Mouse (Mus musculus) limb, embryonic 14.5 days (tissue): ENCODE measurements around the gene Ybey. TPM values are rescaled to one million over a fixed set of nuclear protein-coding genes. Genes with fewer than 3 reads are reported as not detected.

Experiments
- ATAC-seq: fragments of 200-750 bp; cut with Nextera tagmentation; 2 replicates; pipeline ENCODE4 v1.8.0; 2017; ENCODE audit warnings: low read depth, moderate number of reproducible peaks, moderate TSS enrichment; ENCODE audit not compliant: low FRiP score
- DNase-seq: peaks from one replicate; pipeline ENCODE4 v3.0.0-alpha.2; 2015; ENCODE audit warnings: low spot score
- H3K27ac ChIP-seq: fragments of 300-500 bp; sonication (generic); replicated peaks from 2 replicates; pipeline ENCODE4 v1.5.1; 2014; ENCODE audit warnings: low read depth, mild to moderate bottlenecking, low read length, moderate library complexity, mixed read lengths
- H3K27me3 ChIP-seq: fragments of 300-500 bp; sonication (generic); 2 replicates; pipeline ENCODE4 v1.6.1; 2014; ENCODE audit warnings: low read length, mixed read lengths; ENCODE audit not compliant: control insufficient read depth, insufficient read depth
- H3K36me3 ChIP-seq: fragments of 300-500 bp; sonication (generic); 2 replicates; pipeline ENCODE4 v1.6.1; 2014; ENCODE audit warnings: mild to moderate bottlenecking, low read length, moderate library complexity, mixed read lengths; ENCODE audit not compliant: control insufficient read depth, insufficient read depth
- H3K4me1 ChIP-seq: fragments of 300-500 bp; sonication (generic); 2 replicates; pipeline ENCODE4 v1.6.1; 2014; ENCODE audit warnings: antibody characterized with exemption, low read length, mixed read lengths; ENCODE audit not compliant: control insufficient read depth, insufficient read depth
- H3K4me2 ChIP-seq: fragments of 300-500 bp; sonication (generic); replicated peaks from 2 replicates; pipeline ENCODE4 v1.6.1; 2014; ENCODE audit warnings: low read depth, mild to moderate bottlenecking, low read length, moderate library complexity; ENCODE audit not compliant: severe bottlenecking
- H3K4me3 ChIP-seq: fragments of 300-500 bp; sonication (generic); replicated peaks from 2 replicates; pipeline ENCODE4 v1.5.1; 2014; ENCODE audit warnings: low read length
- H3K9ac ChIP-seq: fragments of 300-500 bp; sonication (generic); 2 replicates; pipeline ENCODE4 v1.6.1; 2014; ENCODE audit warnings: mild to moderate bottlenecking, low read depth, low read length, moderate library complexity; ENCODE audit not compliant: severe bottlenecking
- H3K9me3 ChIP-seq: fragments of 300-500 bp; sonication (generic); 2 replicates; pipeline ENCODE4 v1.6.1; 2016; ENCODE audit warnings: low read length; ENCODE audit not compliant: control insufficient read depth
- POLR2A ChIP-seq: fragments of 200-500 bp; IDR thresholded peaks from 2 replicates; pipeline ENCODE4 v1.8.0; 2012; ENCODE audit warnings: inconsistent platforms, mild to moderate bottlenecking, moderate library complexity, borderline replicate concordance; ENCODE audit not compliant: insufficient read depth, insufficient read length; ENCODE audit errors: extremely low read depth
- WGBS: fragments of 180-500 bp; shearing (Covaris S2); extraction: QIAGEN DNeasy Blood & Tissue Kit; methylation state at CpG from one replicate; pipeline ENCODE4 v1.1.7; 2014; 5-methylcytosine and 5-hydroxymethylcytosine counted together
- polyA plus RNA-seq, 2 experiments: library from polyadenylated mRNA; depleted of rRNA in 1 of 2; stranded (reverse) in 1 of 2; unstranded in 1 of 2; fragments of >200 nt; fragmentation: Nextera tagmentation in 1 of 2; extraction: Ambion mirVana in 1 of 2; gene quantifications; 2 replicates each; pipeline versions ENCODE4 v1.2.1 to v1.2.3; 2012 to 2014

Gene Ybey
- polyA plus RNA-seq, 2 experiments, result 3.5 to 4.3 TPM

DNA sequence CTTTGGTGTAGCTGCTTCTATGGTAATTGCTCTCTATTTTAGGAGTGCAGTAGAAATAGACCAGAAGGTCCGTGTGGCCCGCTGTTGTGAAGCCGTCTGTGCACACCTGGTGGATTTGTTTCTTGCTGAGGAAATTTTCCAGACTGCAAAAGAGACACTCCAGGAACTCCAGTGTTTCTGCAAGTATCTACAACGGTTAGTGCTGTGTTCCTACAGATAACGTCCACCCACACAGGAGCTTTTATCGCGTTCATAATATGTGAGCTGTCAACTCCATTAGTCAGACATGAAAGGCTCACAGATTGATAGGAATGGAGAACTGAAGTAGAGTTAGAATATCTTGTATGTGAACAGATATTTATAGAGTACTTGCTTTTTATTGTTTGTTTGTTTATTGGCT lies 27.5 kb upstream of the Ybey start:
- no peak overlapping the region for H3K9ac ChIP-seq
- H3K4me2 ChIP-seq, result no peak overlapping the region
- H3K4me1 ChIP-seq, result no peaks in the 10 kb centered on the region
- H3K27me3 ChIP-seq, result no peaks in the 10 kb centered on the region
- H3K36me3 ChIP-seq, result peaks cover 88% of the 10 kb centered on the region
- no peak for DNase-seq
- TF ChIP-seq POLR2A, result no peak
- no peak overlapping the region for H3K4me3 ChIP-seq
- ATAC-seq, result no peak
- H3K9me3 ChIP-seq, result no peaks in the 10 kb centered on the region
- H3K27ac ChIP-seq, result no peak overlapping the region
- 90% methylated on average over 7 of the region's 7 CpGs for WGBS

DNA sequence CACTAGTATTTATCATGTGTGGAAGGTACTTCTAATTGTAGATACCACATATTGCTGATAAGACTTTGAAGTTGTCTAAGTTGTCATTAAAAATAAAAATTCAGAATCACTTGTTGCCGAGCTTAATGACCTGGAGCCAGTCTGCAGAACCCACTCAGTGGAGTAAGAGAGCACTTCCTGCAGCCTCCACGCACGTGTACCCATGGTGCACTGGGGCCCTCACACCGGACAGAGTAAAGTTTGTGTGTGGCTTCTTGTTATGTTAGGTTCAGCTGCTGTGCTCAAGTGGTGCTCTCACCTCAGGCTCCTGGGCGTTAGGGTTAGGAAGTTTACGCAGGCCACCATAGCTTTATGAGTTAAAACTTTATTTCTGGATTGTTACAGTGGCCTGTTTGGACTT lies 26.6 kb upstream of the Ybey start:
- Histone ChIP-seq H3K36me3 (peaks cover 89% of the 10 kb centered on the region), H3K27ac (no peak overlapping the region), H3K4me1 (no peaks in the 10 kb centered on the region), H3K27me3 (no peaks in the 10 kb centered on the region), H3K4me2 (no peak overlapping the region), H3K4me3 (no peak overlapping the region), H3K9ac (no peak overlapping the region), H3K9me3 (no peaks in the 10 kb centered on the region)
- 86% methylated on average over 6 of the region's 6 CpGs for WGBS
- ATAC-seq (no peak), DNase-seq (no peak)
- TF ChIP-seq POLR2A, result no peak

DNA sequence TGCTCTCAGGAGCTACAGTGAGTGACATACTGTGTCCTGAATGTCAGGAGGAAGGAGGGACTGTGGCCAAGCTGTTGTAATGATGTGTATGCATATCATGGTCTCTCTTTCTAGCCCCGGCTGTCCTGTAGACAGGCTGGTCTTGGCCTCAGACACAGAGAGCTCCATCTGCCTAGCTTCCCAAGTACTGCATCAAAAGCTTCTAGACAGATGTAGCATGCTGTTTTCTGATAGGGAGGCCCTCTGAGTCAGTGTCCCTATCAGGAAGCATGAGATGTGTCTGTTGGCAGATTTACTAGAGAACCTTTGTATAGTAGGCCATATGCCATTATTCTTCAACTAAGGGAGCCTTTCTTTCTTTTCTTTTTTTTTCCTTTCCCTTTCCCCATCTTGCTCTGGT lies 24.6 kb upstream of the Ybey start:
- Histone ChIP-seq H3K9me3 (no peaks in the 10 kb centered on the region), H3K36me3 (peaks cover 89% of the 10 kb centered on the region), H3K27ac (no peak overlapping the region), H3K4me1 (no peaks in the 10 kb centered on the region), H3K4me3 (no peak overlapping the region), H3K27me3 (no peaks in the 10 kb centered on the region), H3K4me2 (no peak overlapping the region), H3K9ac (no peak overlapping the region)
- WGBS, result 89% methylated on average over 1 of the region's 1 CpGs
- TF ChIP-seq POLR2A, result no peak
- ATAC-seq (no peak), DNase-seq (no peak)

DNA sequence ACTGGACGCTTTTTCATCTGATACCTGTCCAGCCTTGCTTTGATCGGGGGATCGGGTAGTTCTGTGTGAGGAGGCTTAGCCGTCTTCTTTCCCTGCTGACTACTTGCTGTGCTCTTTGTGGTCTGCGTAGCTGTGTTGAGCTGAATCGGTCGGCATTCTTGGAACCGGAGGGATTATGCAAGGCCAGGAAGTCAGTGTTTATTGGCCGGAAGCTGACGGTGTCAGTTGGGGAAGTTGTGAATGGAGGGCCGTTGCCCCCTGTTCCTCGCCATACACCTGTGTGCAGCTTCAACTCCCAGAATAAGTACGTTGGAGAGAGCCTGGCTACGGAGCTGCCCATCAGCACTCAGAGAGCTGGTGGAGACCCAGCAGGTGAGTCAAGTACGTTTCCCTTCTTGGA lies 20.3 kb upstream of the Ybey start:
- Histone ChIP-seq H3K9ac (no peak overlapping the region), H3K4me3 (no peak overlapping the region), H3K9me3 (no peaks in the 10 kb centered on the region), H3K4me1 (no peaks in the 10 kb centered on the region), H3K4me2 (no peak overlapping the region), H3K36me3 (peaks cover 93% of the 10 kb centered on the region), H3K27ac (no peak overlapping the region), H3K27me3 (no peaks in the 10 kb centered on the region)
- WGBS, result 95% methylated on average over 15 of the region's 15 CpGs
- ATAC-seq, result no peak
- TF ChIP-seq POLR2A, result no peak
- no peak for DNase-seq

DNA sequence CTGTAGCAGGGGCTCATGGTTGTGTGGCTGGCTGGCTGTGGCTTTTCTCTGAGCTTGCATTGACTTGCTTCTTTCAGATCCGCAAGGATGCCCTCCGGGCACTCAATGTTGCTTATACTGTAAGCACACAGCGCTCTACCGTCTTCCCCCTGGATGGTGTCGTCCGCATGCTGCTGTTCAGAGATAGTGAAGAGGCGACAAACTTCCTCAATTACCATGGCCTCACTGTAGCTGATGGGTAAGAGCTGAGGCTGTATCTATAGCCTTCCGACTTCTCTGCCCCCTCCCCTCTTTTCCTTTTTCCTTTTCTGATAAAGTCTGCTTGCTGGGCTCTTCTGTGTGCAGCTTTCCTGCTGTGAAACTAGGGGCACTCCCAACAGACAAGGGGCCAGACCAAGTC lies 19.4 kb upstream of the Ybey start:
- ATAC-seq, result no peak
- H3K9me3 ChIP-seq, result no peaks in the 10 kb centered on the region
- DNase-seq, result no peak
- H3K4me1 ChIP-seq, result no peaks in the 10 kb centered on the region
- no peak overlapping the region for H3K4me3 ChIP-seq
- H3K36me3 ChIP-seq, result peaks cover 93% of the 10 kb centered on the region
- H3K4me2 ChIP-seq, result no peak overlapping the region
- no peak for TF ChIP-seq POLR2A
- no peak overlapping the region for H3K27ac ChIP-seq
- 92% methylated on average over 8 of the region's 8 CpGs for whole genome bisulfite sequencing
- H3K27me3 ChIP-seq, result no peaks in the 10 kb centered on the region
- H3K9ac ChIP-seq, result no peak overlapping the region

DNA sequence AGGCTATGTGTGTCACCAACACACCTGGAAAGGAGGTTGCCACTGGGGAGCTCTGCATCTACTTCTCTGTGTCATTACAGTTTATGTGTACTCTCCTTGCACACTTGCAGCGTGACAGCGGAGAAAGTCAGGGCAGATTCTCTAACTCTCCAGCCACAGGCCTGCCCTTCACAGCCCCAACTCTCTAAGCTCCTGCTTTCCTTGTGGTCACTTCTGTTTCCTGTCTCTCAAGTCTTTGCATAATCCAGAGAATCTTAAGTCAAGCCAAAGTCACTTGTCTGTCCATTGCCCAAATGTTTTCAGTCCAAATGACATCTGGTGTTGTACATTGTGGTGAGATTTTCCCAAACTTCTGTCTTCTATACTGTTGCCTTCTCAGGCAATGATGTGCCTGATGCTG lies 17.4 kb upstream of the Ybey start:
- H3K4me3 ChIP-seq, result no peak overlapping the region
- no peak for ATAC-seq
- TF ChIP-seq POLR2A, result no peak
- peaks cover 96% of the 10 kb centered on the region for H3K36me3 ChIP-seq
- no peaks in the 10 kb centered on the region for H3K27me3 ChIP-seq
- no peaks in the 10 kb centered on the region for H3K9me3 ChIP-seq
- H3K4me1 ChIP-seq, result no peaks in the 10 kb centered on the region
- DNase-seq, result no peak
- no peak overlapping the region for H3K27ac ChIP-seq
- WGBS, result 100% methylated on average over 2 of the region's 2 CpGs
- no peak overlapping the region for H3K9ac ChIP-seq
- no peak overlapping the region for H3K4me2 ChIP-seq
